Mouse (Mus musculus) heart, embryonic 10.5 days (tissue): ENCODE data around the gene Phb2. TPM values are rescaled to one million over a fixed set of nuclear protein-coding genes. Genes with fewer than 3 reads are reported as not detected.

Source experiments
- DNase-seq: peaks from one replicate; pipeline ENCODE4 v3.0.0-alpha.2; 2017; ENCODE audit warnings: low spot score
- H3K27ac ChIP-seq: fragments of 300-500 bp; sonication (generic); 2 replicates; pipeline ENCODE4 v1.5.1; 2016; ENCODE audit warnings: mild to moderate bottlenecking
- H3K27me3 ChIP-seq: fragments of 300-500 bp; sonication (generic); 2 replicates; pipeline ENCODE4 v1.6.1; 2016; ENCODE audit warnings: mild to moderate bottlenecking; ENCODE audit not compliant: poor library complexity, insufficient read depth, severe bottlenecking
- H3K36me3 ChIP-seq: fragments of 300-500 bp; sonication (generic); 2 replicates; pipeline ENCODE4 v1.6.1; 2016; ENCODE audit warnings: mild to moderate bottlenecking, moderate library complexity
- H3K4me1 ChIP-seq: fragments of 300-500 bp; sonication (generic); 2 replicates; pipeline ENCODE4 v1.6.1; 2016; ENCODE audit warnings: mild to moderate bottlenecking
- H3K4me3 ChIP-seq: fragments of 300-500 bp; sonication (generic); 2 replicates; pipeline ENCODE4 v1.5.1; 2016; ENCODE audit warnings: mild to moderate bottlenecking, moderate library complexity
- H3K9me3 ChIP-seq: fragments of 300-500 bp; sonication (generic); 2 replicates; pipeline ENCODE4 v1.6.1; 2016; ENCODE audit warnings: mild to moderate bottlenecking, moderate library complexity
- WGBS: fragments of 180-500 bp; shearing (Covaris S2); methylation state at CpG from one replicate; pipeline ENCODE4 v1.1.7; 2016; 5-methylcytosine and 5-hydroxymethylcytosine counted together
- polyA plus RNA-seq: library from polyadenylated mRNA; unstranded; fragments of >200 nt; fragmentation: Nextera tagmentation; extraction: Ambion mirVana; gene quantifications from 2 replicates; pipeline ENCODE4 v1.2.1, GENCODE M21; 2016

The Phb2 gene
- polyA plus RNA-seq, 1 experiment from 2014 or later: 483 TPM

GRCm38 (mm10) chr6:124716864-124717490 lies 4.8 kb downstream of the Phb2 start:
- Histone ChIP-seq H3K4me1 (peaks cover 50% of the 10 kb centered on the region), H3K27me3 (no peaks in the 10 kb centered on the region), H3K27ac (no peak overlapping the region), H3K9me3 (no peaks in the 10 kb centered on the region), H3K36me3 (peaks cover 43% of the 10 kb centered on the region), H3K4me3 (no peak overlapping the region)
- no peak for DNase-seq
- WGBS: 69% methylated on average over 20 of the region's 20 CpGs

GRCm38 (mm10) chr6:124717968-124718367 lies 5.8 kb downstream of the Phb2 start:
- Histone ChIP-seq H3K27ac (peak overlapping the region; percentile 78; the same call in 1 of the 2 replicates), H3K4me1 (peaks cover 48% of the 10 kb centered on the region), H3K36me3 (peaks cover 43% of the 10 kb centered on the region), H3K4me3 (peak overlapping the region; percentile 28), H3K27me3 (no peaks in the 10 kb centered on the region), H3K9me3 (no peaks in the 10 kb centered on the region)
- no peak for DNase-seq
- 67% methylated on average over 13 of the region's 13 CpGs for WGBS

GRCm38 (mm10) chr6:124718703-124719102 lies 6.6 kb downstream of the Phb2 start:
- H3K4me1 ChIP-seq: peaks cover 41% of the 10 kb centered on the region
- peak overlapping the region; percentile 28 for H3K4me3 ChIP-seq
- DNase-seq: no peak
- H3K36me3 ChIP-seq: peaks cover 43% of the 10 kb centered on the region
- no peaks in the 10 kb centered on the region for H3K27me3 ChIP-seq
- no peaks in the 10 kb centered on the region for H3K9me3 ChIP-seq
- 58% methylated on average over 16 of the region's 16 CpGs for WGBS
- H3K27ac ChIP-seq: peak overlapping the region; percentile 78

GRCm38 (mm10) chr6:124719354-124719978 lies 7.3 kb downstream of the Phb2 start:
- peaks cover 35% of the 10 kb centered on the region for H3K4me1 ChIP-seq
- H3K36me3 ChIP-seq: peaks cover 35% of the 10 kb centered on the region
- H3K9me3 ChIP-seq: no peaks in the 10 kb centered on the region
- 52% methylated on average over 7 of the region's 7 CpGs for WGBS
- H3K4me3 ChIP-seq: no peak overlapping the region; the same call in 1 of the 2 replicates
- no peaks in the 10 kb centered on the region for H3K27me3 ChIP-seq
- DNase-seq: no peak
- peak overlapping the region; percentile 78 for H3K27ac ChIP-seq

- peak overlapping the region; percentile 10; the same call in 1 of the 2 replicates for H3K27ac ChIP-seq
Observed at GRCm38 (mm10) chr6:124720904-124721303, 8.8 kb downstream of the Phb2 start.

GRCm38 (mm10) chr6:124722876-124723473 lies 10.8 kb downstream of the Phb2 start:
- H3K4me1 ChIP-seq: peaks cover 31% of the 10 kb centered on the region
- WGBS: 77% methylated on average over 6 of the region's 6 CpGs
- no peaks in the 10 kb centered on the region for H3K36me3 ChIP-seq
- H3K9me3 ChIP-seq: no peaks in the 10 kb centered on the region
- H3K4me3 ChIP-seq: no peak overlapping the region
- no peaks in the 10 kb centered on the region for H3K27me3 ChIP-seq
- H3K27ac ChIP-seq: no peak overlapping the region
- no peak for DNase-seq

More at GRCm38 (mm10) chr6:124720904-124721303, 8.8 kb downstream of the Phb2 start:
- DNase-seq: no peak
- Histone ChIP-seq H3K27me3 (no peaks in the 10 kb centered on the region), H3K4me1 (peaks cover 35% of the 10 kb centered on the region), H3K9me3 (no peaks in the 10 kb centered on the region), H3K4me3 (no peak overlapping the region), H3K36me3 (peaks cover 21% of the 10 kb centered on the region)
- 75% methylated on average over 11 of the region's 11 CpGs for WGBS

- peaks cover 26% of the 10 kb centered on the region for H3K4me1 ChIP-seq
- no peaks in the 10 kb centered on the region for H3K9me3 ChIP-seq
- no peaks in the 10 kb centered on the region for H3K27me3 ChIP-seq
- no peak overlapping the region for H3K4me3 ChIP-seq
- 80% methylated on average over 8 of the region's 8 CpGs for WGBS
- H3K36me3 ChIP-seq: no peaks in the 10 kb centered on the region
- DNase-seq: no peak
- H3K27ac ChIP-seq: no peak overlapping the region
Observed at GRCm38 (mm10) chr6:124723541-124723940, 11.4 kb downstream of the Phb2 start.

- H3K27ac ChIP-seq: no peak overlapping the region
- no peaks in the 10 kb centered on the region for H3K36me3 ChIP-seq
- H3K4me3 ChIP-seq: no peak overlapping the region
- no peaks in the 10 kb centered on the region for H3K27me3 ChIP-seq
- H3K4me1 ChIP-seq: peaks cover 17% of the 10 kb centered on the region
- H3K9me3 ChIP-seq: no peaks in the 10 kb centered on the region
- 85% methylated on average over 10 of the region's 10 CpGs for WGBS
- DNase-seq: no peak
Observed at GRCm38 (mm10) chr6:124724472-124724871, 12.3 kb downstream of the Phb2 start.

- H3K27me3 ChIP-seq: peaks cover 8% of the 10 kb centered on the region; the same call in 1 of the 2 replicates
Observed at GRCm38 (mm10) chr6:124728621-124729020, 16.5 kb downstream of the Phb2 start.

GRCm38 (mm10) chr6:124729850-124730705 lies 17.9 kb downstream of the Phb2 start:
- WGBS: 66% methylated on average over 8 of the region's 8 CpGs
- H3K4me3 ChIP-seq: no peak overlapping the region

More at GRCm38 (mm10) chr6:124728621-124729020, 16.5 kb downstream of the Phb2 start:
- Histone ChIP-seq H3K4me1 (peaks cover 14% of the 10 kb centered on the region), H3K4me3 (no peak overlapping the region), H3K9me3 (no peaks in the 10 kb centered on the region), H3K36me3 (no peaks in the 10 kb centered on the region), H3K27ac (no peak overlapping the region)
- WGBS: 84% methylated on average over 10 of the region's 10 CpGs
- DNase-seq: no peak

GRCm38 (mm10) chr6:124731038-124731437 lies 18.9 kb downstream of the Phb2 start:
- DNase-seq: no peak
- Histone ChIP-seq H3K27me3 (peaks cover 8% of the 10 kb centered on the region; the same call in 1 of the 2 replicates), H3K27ac (no peak overlapping the region), H3K4me1 (peaks cover 14% of the 10 kb centered on the region), H3K4me3 (no peak overlapping the region), H3K36me3 (no peaks in the 10 kb centered on the region), H3K9me3 (no peaks in the 10 kb centered on the region)
- 81% methylated on average over 7 of the region's 7 CpGs for WGBS

More at GRCm38 (mm10) chr6:124729850-124730705, 17.9 kb downstream of the Phb2 start:
- H3K27me3 ChIP-seq: peaks cover 8% of the 10 kb centered on the region; the same call in 1 of the 2 replicates
- no peak overlapping the region for H3K27ac ChIP-seq
- peaks cover 14% of the 10 kb centered on the region for H3K4me1 ChIP-seq
- no peaks in the 10 kb centered on the region for H3K9me3 ChIP-seq
- H3K36me3 ChIP-seq: no peaks in the 10 kb centered on the region
- no peak for DNase-seq
